Mouse (Mus musculus) heart, embryonic 15.5 days (tissue): Measurements from ENCODE around the gene H2-DMb1. TPM values are rescaled to one million over a fixed set of nuclear protein-coding genes. Genes with fewer than 3 reads are reported as not detected.

ENCODE experiments used
- ATAC-seq: fragments of 200-750 bp; cut with Nextera tagmentation; replicated peaks from 2 replicates; pipeline ENCODE4 v1.8.0; 2017; ENCODE audit warnings: low read depth, moderate TSS enrichment; ENCODE audit not compliant: insufficient number of reproducible peaks, insufficient read depth, low FRiP score
- H3K27ac ChIP-seq: fragments of 300-500 bp; sonication (generic); 2 replicates; pipeline ENCODE4 v1.5.1; 2015; ENCODE audit warnings: mild to moderate bottlenecking, inconsistent platforms
- H3K27me3 ChIP-seq: fragments of 300-500 bp; sonication (generic); 2 replicates; pipeline ENCODE4 v1.6.1; 2015; ENCODE audit warnings: inconsistent platforms
- H3K36me3 ChIP-seq: fragments of 300-500 bp; sonication (generic); 2 replicates; pipeline ENCODE4 v1.6.1; 2015; ENCODE audit warnings: mild to moderate bottlenecking, inconsistent platforms
- H3K4me1 ChIP-seq: fragments of 300-500 bp; sonication (generic); replicated peaks from 2 replicates; pipeline ENCODE4 v1.6.1; 2015; ENCODE audit warnings: inconsistent platforms
- H3K4me2 ChIP-seq: fragments of 300-500 bp; sonication (generic); 2 replicates; pipeline ENCODE4 v1.6.1; 2015; ENCODE audit warnings: inconsistent platforms, mild to moderate bottlenecking, moderate library complexity
- H3K4me3 ChIP-seq: fragments of 300-500 bp; sonication (generic); 2 replicates; pipeline ENCODE4 v1.5.1; 2015; ENCODE audit warnings: mild to moderate bottlenecking, inconsistent platforms
- H3K9ac ChIP-seq: fragments of 300-500 bp; sonication (generic); 2 replicates; pipeline ENCODE4 v1.6.1; 2015; ENCODE audit warnings: mild to moderate bottlenecking, inconsistent platforms
- H3K9me3 ChIP-seq: fragments of 300-500 bp; sonication (generic); replicated peaks from 2 replicates; pipeline ENCODE4 v1.6.1; 2016; ENCODE audit warnings: inconsistent platforms
- WGBS: fragments of 180-500 bp; shearing (Covaris S2); methylation state at CpG from one replicate; pipeline ENCODE4 v1.1.7; 2015; ENCODE audit warnings: mixed read lengths; 5-methylcytosine and 5-hydroxymethylcytosine counted together
- polyA plus RNA-seq: library from polyadenylated mRNA; unstranded; fragments of >200 nt; fragmentation: Nextera tagmentation; extraction: Ambion mirVana; gene quantifications from 2 replicates; pipeline ENCODE4 v1.2.1, GENCODE M21; 2015

Gene H2-DMb1
- polyA plus RNA-seq, 1 experiment from 2014 or later, result 0.34 TPM

DNA sequence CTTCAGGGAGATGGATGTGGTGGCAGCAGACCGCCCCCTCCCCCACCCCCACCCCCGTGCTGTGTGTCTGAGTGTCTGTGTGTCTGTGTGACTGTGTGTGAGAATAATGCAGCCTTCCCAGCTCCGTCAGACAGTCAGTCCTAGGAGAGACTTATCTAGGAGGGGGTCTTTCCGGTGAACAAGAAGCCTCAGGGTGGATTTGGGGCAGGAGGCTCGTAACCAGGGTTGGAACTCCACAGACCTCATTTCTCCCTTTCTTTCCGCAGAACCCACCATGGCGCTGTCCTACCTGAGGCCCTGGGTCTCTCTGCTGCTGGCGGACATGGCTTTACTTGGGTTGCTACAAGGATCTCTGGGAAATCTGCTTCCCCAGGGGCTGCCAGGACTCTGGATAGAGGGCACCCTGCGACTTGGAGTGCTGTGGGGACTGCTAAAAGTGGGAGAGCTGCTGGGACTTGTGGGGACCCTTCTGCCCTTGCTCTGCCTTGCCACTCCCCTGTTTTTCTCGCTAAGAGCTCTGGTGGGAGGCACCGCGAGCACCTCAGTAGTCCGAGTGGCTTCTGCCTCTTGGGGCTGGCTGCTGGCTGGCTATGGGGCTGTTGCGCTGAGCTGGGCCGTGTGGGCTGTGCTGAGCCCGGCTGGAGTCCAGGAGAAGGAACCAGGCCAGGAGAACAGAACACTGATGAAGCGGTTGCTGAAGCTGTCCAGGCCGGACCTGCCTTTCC, 52.3 kb downstream of the H2-DMb1 start:
- Histone ChIP-seq H3K4me2 (peak overlapping the region; percentile 98), H3K4me3 (peak overlapping the region; percentile 93), H3K27me3 (peaks cover 61% of the 10 kb centered on the region), H3K9ac (peak overlapping the region; percentile 79), H3K9me3 (no peaks in the 10 kb centered on the region), H3K4me1 (peaks cover 11% of the 10 kb centered on the region), H3K27ac (peak overlapping the region; percentile 16; the same call in 1 of the 2 replicates), H3K36me3 (no peaks in the 10 kb centered on the region)
- WGBS, result 15% methylated on average over 18 of the region's 18 CpGs
- peak; percentile 23 for ATAC-seq

DNA sequence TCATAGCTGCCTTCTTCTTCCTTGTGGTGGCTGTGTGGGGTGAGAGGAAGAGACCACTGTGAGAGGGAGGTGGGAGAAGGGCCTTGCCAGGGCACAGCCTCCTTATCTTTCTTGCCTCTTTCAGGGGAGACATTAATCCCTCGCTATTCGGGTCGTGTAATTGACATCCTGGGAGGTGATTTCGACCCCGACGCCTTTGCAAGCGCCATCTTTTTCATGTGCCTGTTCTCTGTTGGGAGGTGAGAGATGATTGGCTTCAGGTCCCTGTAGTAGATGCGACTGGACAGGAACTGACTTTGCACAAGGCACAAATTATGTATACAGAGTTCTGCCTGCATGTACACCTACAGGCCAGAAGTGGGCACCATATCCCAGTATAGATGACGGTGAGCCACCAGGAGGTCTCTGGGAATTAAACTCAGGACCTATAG, 52.9 kb downstream of the H2-DMb1 start:
- WGBS, result 14% methylated on average over 9 of the region's 9 CpGs
- no peaks in the 10 kb centered on the region for H3K36me3 ChIP-seq
- H3K4me1 ChIP-seq, result peaks cover 11% of the 10 kb centered on the region
- no peak for ATAC-seq
- peaks cover 58% of the 10 kb centered on the region for H3K27me3 ChIP-seq
- peak overlapping the region; percentile 98 for H3K4me2 ChIP-seq
- peak overlapping the region; percentile 16; the same call in 1 of the 2 replicates for H3K27ac ChIP-seq
- peak overlapping the region; percentile 93 for H3K4me3 ChIP-seq
- H3K9me3 ChIP-seq, result no peaks in the 10 kb centered on the region
- H3K9ac ChIP-seq, result peak overlapping the region; percentile 79; the same call in 1 of the 2 replicates

DNA sequence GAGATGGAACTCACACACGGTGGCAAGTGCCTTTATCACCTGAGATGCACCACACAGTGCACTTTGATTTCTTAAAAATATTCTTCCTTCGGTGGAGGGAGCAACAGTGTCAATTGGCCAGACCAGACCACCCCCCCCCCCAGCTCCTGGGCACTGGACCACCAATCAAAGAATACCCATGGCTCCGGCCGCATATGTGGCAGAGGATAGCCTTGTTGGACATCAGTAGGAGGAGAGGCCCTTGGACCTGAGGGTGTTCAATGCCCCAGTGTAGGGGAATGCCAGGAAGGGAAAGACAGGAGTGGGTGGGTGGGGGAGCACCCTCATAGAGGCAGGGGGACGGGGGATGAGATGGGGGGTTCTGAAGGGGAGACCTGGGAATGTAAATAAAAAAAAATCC, 53.9 kb downstream of the H2-DMb1 start:
- no peaks in the 10 kb centered on the region for H3K36me3 ChIP-seq
- 83% methylated on average over 5 of the region's 5 CpGs for WGBS
- no peak overlapping the region for H3K9ac ChIP-seq
- no peak overlapping the region for H3K27ac ChIP-seq
- H3K4me1 ChIP-seq, result peaks cover 11% of the 10 kb centered on the region
- H3K27me3 ChIP-seq, result peaks cover 58% of the 10 kb centered on the region
- H3K4me2 ChIP-seq, result no peak overlapping the region
- H3K9me3 ChIP-seq, result no peaks in the 10 kb centered on the region
- ATAC-seq, result no peak
- no peak overlapping the region for H3K4me3 ChIP-seq

DNA sequence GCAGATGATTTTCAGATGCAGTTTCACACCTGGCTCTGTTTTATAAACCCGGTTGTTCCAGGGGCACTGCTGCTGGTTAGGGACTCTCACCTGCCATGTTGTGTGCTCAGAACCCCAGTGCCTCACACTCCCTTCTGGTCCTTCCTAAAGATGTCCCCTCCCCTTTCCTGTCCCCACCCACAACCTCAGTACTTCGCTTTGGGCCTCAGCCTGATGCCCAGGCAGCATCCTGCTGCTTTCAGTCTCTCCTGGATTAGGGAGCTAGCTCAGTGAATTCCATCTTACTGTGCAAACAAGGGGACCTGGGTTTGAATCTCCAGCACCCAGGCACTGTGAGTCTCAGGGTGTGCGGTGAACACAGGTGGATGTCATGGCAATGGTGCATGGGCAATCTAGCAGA, 54.6 kb downstream of the H2-DMb1 start:
- Histone ChIP-seq H3K4me3 (no peak overlapping the region), H3K9me3 (no peaks in the 10 kb centered on the region), H3K9ac (no peak overlapping the region), H3K4me1 (peaks cover 11% of the 10 kb centered on the region), H3K27me3 (peaks cover 65% of the 10 kb centered on the region), H3K27ac (no peak overlapping the region), H3K4me2 (no peak overlapping the region), H3K36me3 (no peaks in the 10 kb centered on the region)
- 56% methylated on average over 3 of the region's 3 CpGs for WGBS
- no peak for ATAC-seq

DNA sequence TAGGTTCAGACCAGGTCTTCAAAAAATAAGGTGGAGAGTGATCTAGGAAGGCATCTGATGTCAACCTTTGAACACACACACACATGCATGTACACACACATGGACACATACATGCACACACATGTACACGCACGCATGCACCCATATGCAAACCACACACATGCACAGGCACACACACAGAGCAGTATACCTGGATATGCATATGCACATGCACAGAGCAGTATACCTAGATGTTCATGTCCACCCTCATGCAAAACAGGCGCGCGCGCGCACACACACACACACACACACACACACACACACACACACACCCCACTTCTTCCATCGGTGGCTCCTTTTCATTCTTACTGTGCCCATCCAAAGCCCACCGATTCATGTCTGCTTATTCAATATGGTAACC, 55.0 kb downstream of the H2-DMb1 start:
- Histone ChIP-seq H3K4me3 (no peak overlapping the region), H3K4me2 (no peak overlapping the region), H3K4me1 (peaks cover 11% of the 10 kb centered on the region), H3K9ac (no peak overlapping the region), H3K9me3 (no peaks in the 10 kb centered on the region), H3K27me3 (peaks cover 69% of the 10 kb centered on the region), H3K27ac (no peak overlapping the region), H3K36me3 (no peaks in the 10 kb centered on the region)
- WGBS, result 95% methylated on average over 9 of the region's 9 CpGs
- ATAC-seq, result no peak

DNA sequence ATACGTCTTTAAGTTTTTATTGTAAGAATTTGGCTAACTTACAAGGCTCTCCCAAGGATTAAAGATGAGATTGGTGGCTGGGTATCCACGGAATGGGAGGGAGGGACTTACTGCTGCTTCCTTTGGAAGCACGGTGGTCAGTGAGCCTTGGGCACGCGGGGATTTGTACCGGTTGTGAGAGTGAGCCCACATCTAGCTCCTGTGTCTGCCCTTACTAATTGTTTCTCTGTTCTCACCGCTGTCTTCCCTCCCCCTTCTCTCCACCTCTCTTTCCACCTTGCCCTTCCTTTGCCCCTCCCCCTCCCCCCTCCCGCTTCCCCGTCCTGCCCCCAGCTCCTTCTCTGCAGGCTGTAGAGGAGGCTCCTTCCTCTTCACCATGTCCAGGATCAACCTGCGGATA, 55.5 kb downstream of the H2-DMb1 start:
- H3K4me1 ChIP-seq, result peaks cover 11% of the 10 kb centered on the region
- H3K27me3 ChIP-seq, result peaks cover 69% of the 10 kb centered on the region
- no peaks in the 10 kb centered on the region for H3K36me3 ChIP-seq
- WGBS, result 20% methylated on average over 10 of the region's 10 CpGs
- H3K4me2 ChIP-seq, result no peak overlapping the region
- no peak overlapping the region for H3K9ac ChIP-seq
- no peak overlapping the region for H3K27ac ChIP-seq
- no peaks in the 10 kb centered on the region for H3K9me3 ChIP-seq
- no peak overlapping the region for H3K4me3 ChIP-seq
- no peak for ATAC-seq

DNA sequence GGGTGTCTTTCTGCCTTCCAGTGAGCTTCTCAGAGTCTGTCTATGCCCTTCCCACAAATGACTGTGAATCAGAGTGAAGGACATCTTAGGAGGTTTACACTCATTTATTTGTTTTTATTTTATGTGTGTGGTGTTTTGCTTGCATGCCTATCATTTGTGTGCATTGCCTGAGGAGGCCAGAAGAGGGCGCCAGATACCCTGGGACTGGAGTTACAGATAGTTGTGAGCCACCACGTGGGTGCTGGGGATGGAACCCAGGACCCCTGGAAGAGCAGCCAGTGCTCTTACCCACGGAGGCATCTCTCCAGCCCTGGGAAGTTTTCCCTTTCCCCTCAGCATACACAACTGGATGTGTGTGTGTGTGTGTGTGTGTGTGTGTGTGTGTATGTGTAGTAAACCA, 56.8 kb downstream of the H2-DMb1 start:
- no peak overlapping the region for H3K27ac ChIP-seq
- H3K4me3 ChIP-seq, result no peak overlapping the region
- no peaks in the 10 kb centered on the region for H3K9me3 ChIP-seq
- ATAC-seq, result no peak
- H3K4me2 ChIP-seq, result no peak overlapping the region
- peaks cover 77% of the 10 kb centered on the region for H3K27me3 ChIP-seq
- WGBS, result 42% methylated on average over 3 of the region's 3 CpGs
- H3K4me1 ChIP-seq, result peaks cover 11% of the 10 kb centered on the region
- no peaks in the 10 kb centered on the region for H3K36me3 ChIP-seq
- H3K9ac ChIP-seq, result no peak overlapping the region

Other genes with a start within 250 kb of the H2-DMb1 start
- gene Platr17, start 247.9 kb upstream of the H2-DMb1 start, polyA plus RNA-seq, result 0.18 TPM in 1 of 2 replicates, not detected in the other
- 27.1 and 36.7 TPM in 2 replicates for gene Daxx, start 243.7 kb upstream of the H2-DMb1 start, polyA plus RNA-seq
- 44.3 and 61.3 TPM in 2 replicates for gene Tapbp, start 237.2 kb upstream of the H2-DMb1 start, polyA plus RNA-seq
- gene Zbtb22, start 237.2 kb upstream of the H2-DMb1 start, polyA plus RNA-seq, result 11.3 and 15.3 TPM in 2 replicates
- 34.7 and 44.8 TPM in 2 replicates for gene Rgl2, start 223.5 kb upstream of the H2-DMb1 start, polyA plus RNA-seq
- gene Pfdn6, start 212.7 kb upstream of the H2-DMb1 start, polyA plus RNA-seq, result 112 and 115 TPM in 2 replicates
- 16.3 and 24.1 TPM in 2 replicates for gene Wdr46, start 212.4 kb upstream of the H2-DMb1 start, polyA plus RNA-seq
- gene B3galt4, start 201.6 kb upstream of the H2-DMb1 start, polyA plus RNA-seq, result 5.1 and 6.5 TPM in 2 replicates
- gene Vps52, start 197.3 kb upstream of the H2-DMb1 start, polyA plus RNA-seq, result 35.5 and 44.7 TPM in 2 replicates
- 847 and 935 TPM in 2 replicates for gene Rps18, start 197.1 kb upstream of the H2-DMb1 start, polyA plus RNA-seq
- gene H2-K1, start 152.7 kb upstream of the H2-DMb1 start, polyA plus RNA-seq, result 37.4 and 80.9 TPM in 2 replicates
- 15.8 and 20.8 TPM in 2 replicates for gene Ring1, start 128.4 kb upstream of the H2-DMb1 start, polyA plus RNA-seq
- 47.4 and 56.2 TPM in 2 replicates for gene H2-Ke6, start 125.0 kb upstream of the H2-DMb1 start, polyA plus RNA-seq
- gene Slc39a7, start 121.4 kb upstream of the H2-DMb1 start, polyA plus RNA-seq, result 97.8 and 133 TPM in 2 replicates
- gene Rxrb, start 121.3 kb upstream of the H2-DMb1 start, polyA plus RNA-seq, result 26.8 and 38.5 TPM in 2 replicates
- 1.3 and 4.6 TPM in 2 replicates for gene Col11a2, start 113.6 kb upstream of the H2-DMb1 start, polyA plus RNA-seq
- 0.29 and 0.94 TPM in 2 replicates for gene H2-Oa, start 60.7 kb upstream of the H2-DMb1 start, polyA plus RNA-seq
- 6.0 and 13.6 TPM in 2 replicates for gene H2-DMa, start 33.5 kb upstream of the H2-DMb1 start, polyA plus RNA-seq
- 59.0 and 77.7 TPM in 2 replicates for gene Brd2, start 30.4 kb upstream of the H2-DMb1 start, polyA plus RNA-seq
- 0.69 and 2.5 TPM in 2 replicates for gene H2-DMb2, start 9.8 kb upstream of the H2-DMb1 start, polyA plus RNA-seq
- 2.4 and 8.0 TPM in 2 replicates for gene Tap1, start 34.5 kb downstream of the H2-DMb1 start, polyA plus RNA-seq
- 3.1 and 22.4 TPM in 2 replicates for gene Psmb9, start 34.7 kb downstream of the H2-DMb1 start, polyA plus RNA-seq
- 6.3 and 50.4 TPM in 2 replicates for gene Psmb8, start 44.6 kb downstream of the H2-DMb1 start, polyA plus RNA-seq
- 5.3 and 13.7 TPM in 2 replicates for gene Tap2, start 50.5 kb downstream of the H2-DMb1 start, polyA plus RNA-seq
- gene H2-Ob, start 85.8 kb downstream of the H2-DMb1 start, polyA plus RNA-seq, result 0.14 and 0.30 TPM in 2 replicates
- 16.2 and 120 TPM in 2 replicates for gene H2-Ab1, start 104.6 kb downstream of the H2-DMb1 start, polyA plus RNA-seq
- gene H2-Aa, start 134.8 kb downstream of the H2-DMb1 start, polyA plus RNA-seq, result 5.9 and 42.6 TPM in 2 replicates
- 5.6 and 28.9 TPM in 2 replicates for gene H2-Eb1, start 152.8 kb downstream of the H2-DMb1 start, polyA plus RNA-seq
- 0.11 TPM in 1 of 2 replicates, not detected in the other for gene H2-Eb2, start 172.6 kb downstream of the H2-DMb1 start, polyA plus RNA-seq
- 0.09 TPM in 1 of 2 replicates, not detected in the other for gene Btnl2, start 201.8 kb downstream of the H2-DMb1 start, polyA plus RNA-seq
- gene Btnl1, start 224.1 kb downstream of the H2-DMb1 start, polyA plus RNA-seq, result not detected in 2 replicates
- 0.20 TPM in 1 of 2 replicates, not detected in the other for gene BC051142, start 245.7 kb downstream of the H2-DMb1 start, polyA plus RNA-seq